Mouse (Mus musculus) thymus, postnatal 25 days (tissue): ENCODE data around the gene BC029722.

Experiments
- DNase-seq: peaks from one replicate; pipeline ENCODE4 v3.0.0; 2022

BC029722 gene

GRCm38 (mm10) chr2:155778004-155778403, 41.2 kb downstream of the BC029722 start:
- DNase-seq: no peak

- no peak for DNase-seq
These were observed 41.6 kb downstream of the BC029722 start for GRCm38 (mm10) chr2:155777688-155777985.

- no peak for DNase-seq
These were observed 42.2 kb downstream of the BC029722 start for GRCm38 (mm10) chr2:155776824-155777687.

- peak; percentile 31 for DNase-seq
These were observed 43.5 kb downstream of the BC029722 start for GRCm38 (mm10) chr2:155775685-155776263.

- no peak for DNase-seq
These were observed 44.1 kb downstream of the BC029722 start, which contains the start of gene Mmp24 for GRCm38 (mm10) chr2:155774927-155775684. Mmp24 (plus strand) TSS chr2:155775342.

- no peak for DNase-seq
These were observed 44.8 kb downstream of the BC029722 start for GRCm38 (mm10) chr2:155774261-155774926.

- DNase-seq: no peak
These were observed 45.6 kb downstream of the BC029722 start for GRCm38 (mm10) chr2:155773664-155774063.
